Mouse (Mus musculus) small intestine, adult 2 months (tissue): ENCODE measurements around the gene Itga9. TPM values are rescaled to one million over a fixed set of nuclear protein-coding genes. Genes with fewer than 3 reads are reported as not detected.

ENCODE experiments used
- H3K27ac ChIP-seq: fragments of 200-500 bp; 2 replicates; pipeline ENCODE4 v1.5.1; 2012; ENCODE audit warnings: low read depth, low read length, control low read depth, inconsistent platforms; ENCODE audit not compliant: insufficient read depth
- H3K27me3 ChIP-seq: fragments of 200-500 bp; 2 replicates; pipeline ENCODE4 v1.6.1; 2012; ENCODE audit warnings: mild to moderate bottlenecking, moderate library complexity, low read length, inconsistent platforms; ENCODE audit not compliant: control insufficient read depth, insufficient read depth
- H3K36me3 ChIP-seq: fragments of 200-500 bp; 2 replicates; pipeline ENCODE4 v1.6.1; 2012; ENCODE audit warnings: mild to moderate bottlenecking, low read length, control low read depth, inconsistent platforms; ENCODE audit not compliant: control insufficient read depth, insufficient read depth
- H3K4me1 ChIP-seq: fragments of 200-500 bp; 2 replicates; pipeline ENCODE4 v1.6.1; 2012; ENCODE audit warnings: low read length, inconsistent platforms, mixed read lengths; ENCODE audit not compliant: control insufficient read depth, insufficient read depth, insufficient read length
- H3K4me3 ChIP-seq: fragments of 200-500 bp; 2 replicates; pipeline ENCODE4 v1.5.1; 2012; ENCODE audit warnings: low read depth, mild to moderate bottlenecking, control low read depth, inconsistent platforms, low read length, moderate library complexity
- CTCF ChIP-seq: fragments of 200-500 bp; IDR thresholded peaks from 2 replicates; pipeline ENCODE4 v1.5.1; 2012; ENCODE audit warnings: low read depth, mild to moderate bottlenecking, control low read depth, inconsistent platforms, low read length, moderate library complexity, mixed read lengths; ENCODE audit not compliant: insufficient replicate concordance, insufficient read length; ENCODE audit errors: extremely low read depth
- POLR2A ChIP-seq: fragments of 200-500 bp; IDR thresholded peaks from 2 replicates; pipeline ENCODE4 v1.6.1; 2012; ENCODE audit warnings: low read depth, mild to moderate bottlenecking, control low read depth, inconsistent platforms, low read length, moderate library complexity
- WGBS: fragments of 180-500 bp; shearing (Covaris S2); methylation state at CpG from one replicate; pipeline ENCODE4 v1.1.7; 2018; 5-methylcytosine and 5-hydroxymethylcytosine counted together
- polyA plus RNA-seq: library from polyadenylated mRNA; depleted of rRNA; stranded (reverse); fragments of >200 nt; gene quantifications from 2 replicates; pipeline ENCODE4 v1.2.3, GENCODE M21; 2012

The Itga9 gene
- polyA plus RNA-seq, 1 experiment, result 8.0 TPM

- WGBS, result 69% methylated on average over 7 of the region's 7 CpGs
- Histone ChIP-seq H3K36me3 (no peaks in the 10 kb centered on the region), H3K27me3 (no peaks in the 10 kb centered on the region), H3K27ac (no peak overlapping the region), H3K4me3 (no peak overlapping the region), H3K4me1 (0 out of 2 replicates have a peak, but pooled peaks cover 2% of the 10 kb centered on the region)
- TF ChIP-seq CTCF, result no peak
- TF ChIP-seq POLR2A, result no peak
These were observed 160.5 kb downstream of the Itga9 start for GRCm38 (mm10) chr9:118767008-118767407.

- no peak overlapping the region for H3K27ac ChIP-seq
- no peak overlapping the region for H3K4me3 ChIP-seq
- no peaks in the 10 kb centered on the region for H3K4me1 ChIP-seq
- 55% methylated on average over 4 of the region's 4 CpGs for WGBS
- H3K27me3 ChIP-seq, result no peaks in the 10 kb centered on the region
- H3K36me3 ChIP-seq, result no peaks in the 10 kb centered on the region
- TF ChIP-seq POLR2A (no peak), CTCF (no peak)
These were observed 162.1 kb downstream of the Itga9 start for GRCm38 (mm10) chr9:118768596-118768995.

- H3K27ac ChIP-seq, result no peak overlapping the region
- H3K4me3 ChIP-seq, result no peak overlapping the region
- H3K4me1 ChIP-seq, result no peaks in the 10 kb centered on the region
- H3K36me3 ChIP-seq, result no peaks in the 10 kb centered on the region
- WGBS, result 59% methylated on average over 4 of the region's 4 CpGs
- no peaks in the 10 kb centered on the region for H3K27me3 ChIP-seq
- TF ChIP-seq POLR2A (no peak), CTCF (no peak)
These were observed 163.9 kb downstream of the Itga9 start for GRCm38 (mm10) chr9:118770366-118770765.

GRCm38 (mm10) chr9:118774676-118775075 is 168.2 kb downstream of the Itga9 start:
- Histone ChIP-seq H3K27ac (no peak overlapping the region), H3K36me3 (no peaks in the 10 kb centered on the region), H3K4me1 (no peaks in the 10 kb centered on the region), H3K27me3 (no peaks in the 10 kb centered on the region), H3K4me3 (no peak overlapping the region)
- TF ChIP-seq CTCF, result no peak
- TF ChIP-seq POLR2A, result no peak
- WGBS, result 86% methylated on average over 6 of the region's 6 CpGs

- WGBS, result 89% methylated on average over 2 of the region's 2 CpGs
These were observed 170.5 kb downstream of the Itga9 start for GRCm38 (mm10) chr9:118776880-118777438.

GRCm38 (mm10) chr9:118778596-118778995 is 172.1 kb downstream of the Itga9 start:
- no peaks in the 10 kb centered on the region for H3K27me3 ChIP-seq
- no peak overlapping the region for H3K27ac ChIP-seq
- 63% methylated on average over 2 of the region's 2 CpGs for WGBS
- H3K4me3 ChIP-seq, result no peak overlapping the region
- no peaks in the 10 kb centered on the region for H3K36me3 ChIP-seq
- no peaks in the 10 kb centered on the region for H3K4me1 ChIP-seq
- TF ChIP-seq POLR2A, result no peak
- TF ChIP-seq CTCF, result no peak

More at GRCm38 (mm10) chr9:118776880-118777438, 170.5 kb downstream of the Itga9 start:
- Histone ChIP-seq H3K27me3 (no peaks in the 10 kb centered on the region), H3K4me3 (no peak overlapping the region), H3K4me1 (no peaks in the 10 kb centered on the region), H3K36me3 (no peaks in the 10 kb centered on the region), H3K27ac (no peak overlapping the region)
- no peak for TF ChIP-seq CTCF
- no peak for TF ChIP-seq POLR2A

- Histone ChIP-seq H3K4me3 (no peak overlapping the region), H3K27me3 (no peaks in the 10 kb centered on the region), H3K27ac (no peak overlapping the region), H3K36me3 (no peaks in the 10 kb centered on the region), H3K4me1 (no peaks in the 10 kb centered on the region)
- 79% methylated on average over 4 of the region's 4 CpGs for WGBS
- no peak for TF ChIP-seq POLR2A
- TF ChIP-seq CTCF, result no peak
These were observed 178.1 kb downstream of the Itga9 start for GRCm38 (mm10) chr9:118784621-118785020.
